Mouse (Mus musculus) hindbrain, embryonic 15.5 days (tissue): Measurements from ENCODE around the gene Tm7sf2. TPM values are rescaled to one million over a fixed set of nuclear protein-coding genes. Genes with fewer than 3 reads are reported as not detected.

ENCODE experiments used
- ATAC-seq: fragments of 200-750 bp; cut with Nextera tagmentation; 2 replicates; pipeline ENCODE4 v1.8.0; 2017; ENCODE audit warnings: low read depth, moderate number of reproducible peaks, moderate TSS enrichment; ENCODE audit not compliant: low FRiP score
- H3K27ac ChIP-seq: fragments of 300-500 bp; sonication (generic); replicated peaks from 2 replicates; pipeline ENCODE4 v1.5.1; 2015; ENCODE audit warnings: mild to moderate bottlenecking, inconsistent platforms
- H3K27me3 ChIP-seq: fragments of 300-500 bp; sonication (generic); 2 replicates; pipeline ENCODE4 v1.6.1; 2015; ENCODE audit warnings: control low read depth, inconsistent platforms
- H3K36me3 ChIP-seq: fragments of 300-500 bp; sonication (generic); 2 replicates; pipeline ENCODE4 v1.6.1; 2015; ENCODE audit warnings: control low read depth, inconsistent platforms
- H3K4me1 ChIP-seq: fragments of 300-500 bp; sonication (generic); replicated peaks from 2 replicates; pipeline ENCODE4 v1.6.1; 2015; ENCODE audit warnings: control low read depth, inconsistent platforms
- H3K4me2 ChIP-seq: fragments of 300-500 bp; sonication (generic); 2 replicates; pipeline ENCODE4 v1.6.1; 2015; ENCODE audit warnings: moderate library complexity, mild to moderate bottlenecking, inconsistent platforms
- H3K4me3 ChIP-seq: fragments of 300-500 bp; sonication (generic); 2 replicates; pipeline ENCODE4 v1.5.1; 2015; ENCODE audit warnings: mild to moderate bottlenecking, inconsistent platforms
- H3K9ac ChIP-seq: fragments of 300-500 bp; sonication (generic); 2 replicates; pipeline ENCODE4 v1.6.1; 2015; ENCODE audit warnings: inconsistent platforms
- H3K9me3 ChIP-seq: fragments of 300-500 bp; sonication (generic); 2 replicates; pipeline ENCODE4 v1.6.1; 2016; ENCODE audit warnings: control low read depth, inconsistent platforms
- WGBS: fragments of 180-500 bp; shearing (Covaris S2); methylation state at CpG from one replicate; pipeline ENCODE4 v1.1.7; 2015; 5-methylcytosine and 5-hydroxymethylcytosine counted together
- polyA plus RNA-seq: library from polyadenylated mRNA; unstranded; fragments of >200 nt; fragmentation: Nextera tagmentation; extraction: Ambion mirVana; gene quantifications from 2 replicates; pipeline ENCODE4 v1.2.1, GENCODE M21; 2015

Gene Tm7sf2
- polyA plus RNA-seq, 1 experiment from 2014 or later, result 60.1 TPM

GRCm38 (mm10) chr19:6066571-6066970, 1.6 kb downstream of the Tm7sf2 start:
- peak overlapping the region; percentile 88 for H3K27ac ChIP-seq
- peaks cover 23% of the 10 kb centered on the region for H3K36me3 ChIP-seq
- no peaks in the 10 kb centered on the region for H3K27me3 ChIP-seq
- H3K4me1 ChIP-seq, result peaks cover 56% of the 10 kb centered on the region
- H3K9ac ChIP-seq, result peak overlapping the region; percentile 84
- H3K9me3 ChIP-seq, result no peaks in the 10 kb centered on the region
- WGBS, result 25% methylated on average over 5 of the region's 5 CpGs
- H3K4me2 ChIP-seq, result peak overlapping the region; percentile 94
- peak; percentile 16; the same call in 1 of the 2 replicates for ATAC-seq
- peak overlapping the region; percentile 61 for H3K4me3 ChIP-seq

- H3K9ac ChIP-seq, result no peak overlapping the region
- H3K27ac ChIP-seq, result no peak overlapping the region
- no peaks in the 10 kb centered on the region for H3K27me3 ChIP-seq
- H3K4me2 ChIP-seq, result peak overlapping the region; percentile 99; the same call in 1 of the 2 replicates
- 89% methylated on average over 6 of the region's 6 CpGs for WGBS
- no peak overlapping the region for H3K4me3 ChIP-seq
- no peak for ATAC-seq
- no peaks in the 10 kb centered on the region for H3K9me3 ChIP-seq
- peaks cover 4% of the 10 kb centered on the region; the same call in 1 of the 2 replicates for H3K36me3 ChIP-seq
- H3K4me1 ChIP-seq, result peaks cover 65% of the 10 kb centered on the region
These were observed 5.1 kb downstream of the Tm7sf2 start for GRCm38 (mm10) chr19:6063081-6063480.

GRCm38 (mm10) chr19:6062418-6062817, 5.8 kb downstream of the Tm7sf2 start:
- Histone ChIP-seq H3K4me2 (peak overlapping the region; percentile 99), H3K4me3 (peak overlapping the region; percentile 93), H3K27ac (peak overlapping the region; percentile 93; the same call in 1 of the 2 replicates), H3K4me1 (peaks cover 62% of the 10 kb centered on the region), H3K9me3 (no peaks in the 10 kb centered on the region), H3K27me3 (no peaks in the 10 kb centered on the region), H3K36me3 (peaks cover 4% of the 10 kb centered on the region; the same call in 1 of the 2 replicates), H3K9ac (peak overlapping the region; percentile 98)
- no peak for ATAC-seq
- 65% methylated on average over 5 of the region's 5 CpGs for WGBS

- ATAC-seq, result peak; percentile 1; the same call in 1 of the 2 replicates
- Histone ChIP-seq H3K27ac (peak overlapping the region; percentile 93), H3K4me1 (peaks cover 62% of the 10 kb centered on the region), H3K4me2 (peak overlapping the region; percentile 99), H3K27me3 (no peaks in the 10 kb centered on the region), H3K4me3 (peak overlapping the region; percentile 93), H3K36me3 (peaks cover 4% of the 10 kb centered on the region; the same call in 1 of the 2 replicates), H3K9me3 (no peaks in the 10 kb centered on the region), H3K9ac (peak overlapping the region; percentile 98)
- 1% methylated on average over 44 of the region's 44 CpGs for WGBS
These were observed 6.4 kb downstream of the Tm7sf2 start for GRCm38 (mm10) chr19:6061641-6062302.

- peaks cover 62% of the 10 kb centered on the region for H3K4me1 ChIP-seq
- peak within 1 kb of the TSS; percentile 99 for H3K4me2 ChIP-seq
- H3K9ac ChIP-seq, result peak within 1 kb of the TSS; percentile 98
- no peaks in the 10 kb centered on the region for H3K9me3 ChIP-seq
- H3K27ac ChIP-seq, result peak within 1 kb of the TSS; percentile 93
- peak; percentile 67 for ATAC-seq
- WGBS, result under 1% methylated on average over 58 of the region's 58 CpGs
- H3K36me3 ChIP-seq, result peaks cover 4% of the 10 kb centered on the region; the same call in 1 of the 2 replicates
- H3K27me3 ChIP-seq, result no peaks in the 10 kb centered on the region
- H3K4me3 ChIP-seq, result peak within 1 kb of the TSS; percentile 93
These were observed 7.1 kb downstream of the Tm7sf2 start, which contains the start of gene Znhit2 for GRCm38 (mm10) chr19:6061021-6061533. Gene Znhit2, plus strand, starts transcription at chr19:6061192.

GRCm38 (mm10) chr19:6058966-6059365, 9.2 kb downstream of the Tm7sf2 start:
- peak overlapping the region; percentile 88 for H3K4me2 ChIP-seq
- peaks cover 51% of the 10 kb centered on the region for H3K4me1 ChIP-seq
- peaks cover 15% of the 10 kb centered on the region for H3K36me3 ChIP-seq
- H3K4me3 ChIP-seq, result peak overlapping the region; percentile 92
- H3K27me3 ChIP-seq, result no peaks in the 10 kb centered on the region
- 89% methylated on average over 5 of the region's 5 CpGs for WGBS
- no peak overlapping the region for H3K27ac ChIP-seq
- H3K9ac ChIP-seq, result peak overlapping the region; percentile 88
- ATAC-seq, result no peak
- H3K9me3 ChIP-seq, result no peaks in the 10 kb centered on the region

- Histone ChIP-seq H3K9ac (peak overlapping the region; percentile 88), H3K4me1 (peaks cover 47% of the 10 kb centered on the region), H3K4me2 (peak overlapping the region; percentile 88), H3K36me3 (peaks cover 20% of the 10 kb centered on the region), H3K27me3 (no peaks in the 10 kb centered on the region), H3K27ac (peak overlapping the region; percentile 88; the same call in 1 of the 2 replicates), H3K4me3 (peak overlapping the region; percentile 92), H3K9me3 (no peaks in the 10 kb centered on the region)
- 39% methylated on average over 5 of the region's 5 CpGs for WGBS
- no peak for ATAC-seq
These were observed 9.7 kb downstream of the Tm7sf2 start for GRCm38 (mm10) chr19:6058513-6058912.

- H3K27me3 ChIP-seq, result no peaks in the 10 kb centered on the region
- H3K4me2 ChIP-seq, result peak within 1 kb of the TSS; percentile 88
- H3K9ac ChIP-seq, result peak within 1 kb of the TSS; percentile 89
- peaks cover 30% of the 10 kb centered on the region for H3K36me3 ChIP-seq
- H3K4me1 ChIP-seq, result peaks cover 37% of the 10 kb centered on the region
- H3K27ac ChIP-seq, result peak within 1 kb of the TSS; percentile 88
- peak within 1 kb of the TSS; percentile 92 for H3K4me3 ChIP-seq
- ATAC-seq, result peak; percentile 90
- WGBS, result under 1% methylated on average over 63 of the region's 63 CpGs
- no peaks in the 10 kb centered on the region for H3K9me3 ChIP-seq
These were observed 10.7 kb downstream of the Tm7sf2 start, which contains the start of the genes Mrpl49 and Fau for GRCm38 (mm10) chr19:6057313-6058096. Gene Mrpl49, minus strand, starts transcription at chr19:6057785. Gene Fau, plus strand, starts transcription at chr19:6057844.

GRCm38 (mm10) chr19:6056696-6057095, 11.5 kb downstream of the Tm7sf2 start:
- Histone ChIP-seq H3K4me1 (peaks cover 28% of the 10 kb centered on the region), H3K4me3 (peak overlapping the region; percentile 92), H3K4me2 (peak overlapping the region; percentile 88), H3K9me3 (no peaks in the 10 kb centered on the region), H3K36me3 (peaks cover 38% of the 10 kb centered on the region), H3K27ac (no peak overlapping the region), H3K9ac (peak overlapping the region; percentile 89), H3K27me3 (no peaks in the 10 kb centered on the region)
- no peak for ATAC-seq
- 60% methylated on average over 4 of the region's 4 CpGs for WGBS

GRCm38 (mm10) chr19:6054296-6054695, 13.9 kb downstream of the Tm7sf2 start:
- 88% methylated on average over 5 of the region's 5 CpGs for WGBS
- H3K9me3 ChIP-seq, result no peaks in the 10 kb centered on the region
- H3K27me3 ChIP-seq, result no peaks in the 10 kb centered on the region
- peaks cover 58% of the 10 kb centered on the region for H3K36me3 ChIP-seq
- H3K4me1 ChIP-seq, result peaks cover 23% of the 10 kb centered on the region
- H3K4me2 ChIP-seq, result no peak overlapping the region
- H3K27ac ChIP-seq, result no peak overlapping the region
- H3K4me3 ChIP-seq, result no peak overlapping the region
- H3K9ac ChIP-seq, result no peak overlapping the region
- no peak for ATAC-seq

GRCm38 (mm10) chr19:6052516-6052915, 15.7 kb downstream of the Tm7sf2 start:
- no peaks in the 10 kb centered on the region for H3K27me3 ChIP-seq
- H3K9me3 ChIP-seq, result no peaks in the 10 kb centered on the region
- peaks cover 69% of the 10 kb centered on the region for H3K36me3 ChIP-seq
- WGBS, result 86% methylated on average over 7 of the region's 7 CpGs
- H3K9ac ChIP-seq, result no peak overlapping the region
- H3K4me1 ChIP-seq, result peaks cover 26% of the 10 kb centered on the region
- ATAC-seq, result no peak
- no peak overlapping the region for H3K4me3 ChIP-seq
- no peak overlapping the region for H3K4me2 ChIP-seq
- H3K27ac ChIP-seq, result no peak overlapping the region
